Mouse (Mus musculus): ENCODE measurements around the gene Tmem251.

GRCm38 (mm10) chr12:102748256-102748655 is 4.7 kb downstream of the Tmem251 start:
- no peak for TF ChIP-seq CTCF (IDR thresholded peaks at IDR 0.05; ENCODE audit: control insufficient read depth, insufficient read depth, low read length)
- TF ChIP-seq POLR2A (IDR thresholded peaks at IDR 0.05; ENCODE audit: borderline replicate concordance, control insufficient read depth, low read depth, low read length): no peak
